Mouse (Mus musculus) forebrain, embryonic 10.5 days (tissue): ENCODE results near the gene Lamb3. TPM values are rescaled to one million over a fixed set of nuclear protein-coding genes. Genes with fewer than 3 reads are reported as not detected.
"Not testable (repeated sequence)": the region's sequence is repeated elsewhere in the genome, so short reads cannot be mapped to it uniquely, and the experiment has no call there.

Experiments used
- DNase-seq: peaks from one replicate; pipeline ENCODE4 v3.0.0-alpha.2; 2017; ENCODE audit warnings: low spot score; ENCODE audit errors: extremely low spot score
- H3K27ac ChIP-seq: fragments of 300-500 bp; sonication (generic); 2 replicates; pipeline ENCODE4 v1.5.1; 2016; ENCODE audit warnings: mild to moderate bottlenecking
- H3K27me3 ChIP-seq: fragments of 300-500 bp; sonication (generic); 2 replicates; pipeline ENCODE4 v1.6.1; 2016; ENCODE audit warnings: mild to moderate bottlenecking; ENCODE audit not compliant: poor library complexity, severe bottlenecking
- H3K36me3 ChIP-seq: fragments of 300-500 bp; sonication (generic); replicated peaks from 2 replicates; pipeline ENCODE4 v1.6.1; 2016; ENCODE audit warnings: mild to moderate bottlenecking, moderate library complexity
- H3K4me1 ChIP-seq: fragments of 300-500 bp; sonication (generic); 2 replicates; pipeline ENCODE4 v1.6.1; 2016
- H3K4me3 ChIP-seq: fragments of 300-500 bp; sonication (generic); 2 replicates; pipeline ENCODE4 v1.5.1; 2016; ENCODE audit warnings: mild to moderate bottlenecking, moderate library complexity
- H3K9me3 ChIP-seq: fragments of 300-500 bp; sonication (generic); 2 replicates; pipeline ENCODE4 v1.6.1; 2016; ENCODE audit warnings: mild to moderate bottlenecking, moderate library complexity
- WGBS: fragments of 180-500 bp; shearing (Covaris S2); methylation state at CpG from one replicate; pipeline ENCODE4 v1.1.7; 2016; 5-methylcytosine and 5-hydroxymethylcytosine counted together
- polyA plus RNA-seq: library from polyadenylated mRNA; unstranded; fragments of >200 nt; fragmentation: Nextera tagmentation; extraction: Ambion mirVana; gene quantifications from 2 replicates; pipeline ENCODE4 v1.2.1, GENCODE M21; 2016

Lamb3 gene
- polyA plus RNA-seq, 1 experiment from 2014 or later: 0.14 TPM

DNA sequence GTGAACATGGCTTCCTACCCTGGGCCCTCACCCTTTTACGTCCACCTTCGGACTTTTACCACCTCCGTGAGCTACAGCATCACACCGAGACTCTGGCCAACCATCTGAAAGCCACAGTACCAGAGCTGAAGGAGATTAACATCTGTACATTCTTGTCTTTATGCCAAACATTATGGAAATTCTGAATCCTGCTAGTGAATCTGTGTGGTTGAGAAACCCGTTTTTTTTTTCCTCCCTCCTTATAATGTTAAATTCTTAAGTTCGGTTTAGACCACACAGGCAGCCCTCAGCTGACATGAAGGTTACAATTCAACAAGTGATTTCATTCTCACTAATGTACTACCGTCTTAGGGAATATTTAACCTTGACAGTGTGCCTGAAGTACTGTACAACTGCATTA is 27.4 kb downstream of the Lamb3 start:
- Histone ChIP-seq H3K4me1 (no peaks in the 10 kb centered on the region), H3K27ac (no peak overlapping the region), H3K9me3 (no peaks in the 10 kb centered on the region), H3K36me3 (no peaks in the 10 kb centered on the region), H3K4me3 (no peak overlapping the region), H3K27me3 (no peaks in the 10 kb centered on the region)
- 91% methylated on average over 7 of the region's 7 CpGs for WGBS
- DNase-seq: no peak

DNA sequence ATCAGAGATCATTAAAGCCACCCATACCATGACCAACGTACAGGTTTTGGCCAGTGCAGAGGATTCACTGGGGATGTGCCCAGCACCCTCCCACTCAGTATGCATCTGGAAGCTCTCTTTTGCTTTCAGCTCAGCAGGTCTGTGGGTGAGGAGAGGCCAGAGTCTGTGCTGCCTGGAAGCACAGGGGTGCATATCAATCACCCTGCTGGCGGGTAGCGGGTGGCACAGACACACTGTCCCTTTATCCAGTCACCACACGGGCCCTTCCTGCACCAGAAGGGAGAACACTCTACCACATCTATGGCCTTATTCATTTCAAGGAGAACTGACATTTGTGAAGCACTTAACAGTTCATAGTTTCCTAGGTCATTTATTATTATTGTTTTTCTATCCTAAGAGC is 30.9 kb downstream of the Lamb3 start:
- 0 out of 2 replicates have a peak, but pooled peaks cover 5% of the 10 kb centered on the region for H3K4me1 ChIP-seq
- H3K9me3 ChIP-seq: no peaks in the 10 kb centered on the region
- H3K27me3 ChIP-seq: no peaks in the 10 kb centered on the region
- no peak overlapping the region for H3K27ac ChIP-seq
- 72% methylated on average over 4 of the region's 4 CpGs for WGBS
- no peak overlapping the region for H3K4me3 ChIP-seq
- no peaks in the 10 kb centered on the region for H3K36me3 ChIP-seq
- DNase-seq: no peak

DNA sequence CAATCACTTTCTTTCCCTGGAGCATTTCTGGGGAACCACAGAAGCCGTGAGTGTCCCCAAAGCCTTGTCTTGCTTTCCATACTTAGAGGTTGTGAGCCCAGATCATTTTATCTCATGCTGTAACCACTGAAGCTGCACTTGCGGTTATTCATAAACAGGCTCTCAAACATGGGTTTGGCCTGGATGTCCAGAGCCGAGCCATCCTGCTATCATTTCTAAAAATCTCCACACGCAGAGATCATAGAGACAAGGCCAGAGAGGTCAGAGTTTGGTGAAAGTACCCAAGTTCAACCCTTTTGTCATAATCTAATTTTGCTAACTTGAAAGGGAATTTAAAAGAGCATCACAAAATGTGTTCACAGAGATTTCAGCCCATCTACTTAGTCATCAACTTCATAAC is 33.9 kb downstream of the Lamb3 start:
- H3K4me1 ChIP-seq: 0 out of 2 replicates have a peak, but pooled peaks cover 5% of the 10 kb centered on the region
- no peak for DNase-seq
- WGBS: 93% methylated on average over 4 of the region's 4 CpGs
- H3K4me3 ChIP-seq: no peak overlapping the region
- H3K27ac ChIP-seq: no peak overlapping the region
- H3K27me3 ChIP-seq: no peaks in the 10 kb centered on the region
- no peaks in the 10 kb centered on the region for H3K9me3 ChIP-seq
- no peaks in the 10 kb centered on the region for H3K36me3 ChIP-seq

DNA sequence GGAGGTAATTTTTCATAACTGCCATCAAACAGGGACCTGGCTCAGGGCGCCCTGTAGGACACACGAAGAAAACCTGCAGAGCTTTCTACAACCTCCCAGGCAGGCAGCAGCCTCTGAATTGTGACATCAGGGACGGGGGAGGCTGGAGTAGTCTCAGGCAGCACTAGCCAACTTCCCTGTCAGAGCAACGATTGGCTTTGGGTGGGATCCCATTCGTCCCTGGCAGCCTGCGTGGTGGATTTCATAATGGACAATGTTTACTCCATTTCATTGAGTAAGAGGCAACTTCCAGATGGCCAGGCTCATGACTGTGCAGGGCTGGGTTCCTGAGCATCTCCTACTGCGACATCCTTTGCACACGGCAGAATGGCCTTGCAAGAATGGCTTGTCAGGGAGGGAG is 34.7 kb downstream of the Lamb3 start:
- H3K36me3 ChIP-seq: no peaks in the 10 kb centered on the region
- H3K4me1 ChIP-seq: 0 out of 2 replicates have a peak, but pooled peaks cover 5% of the 10 kb centered on the region
- no peak overlapping the region for H3K27ac ChIP-seq
- H3K9me3 ChIP-seq: no peaks in the 10 kb centered on the region
- no peak for DNase-seq
- 87% methylated on average over 8 of the region's 8 CpGs for WGBS
- H3K4me3 ChIP-seq: no peak overlapping the region
- no peaks in the 10 kb centered on the region for H3K27me3 ChIP-seq

DNA sequence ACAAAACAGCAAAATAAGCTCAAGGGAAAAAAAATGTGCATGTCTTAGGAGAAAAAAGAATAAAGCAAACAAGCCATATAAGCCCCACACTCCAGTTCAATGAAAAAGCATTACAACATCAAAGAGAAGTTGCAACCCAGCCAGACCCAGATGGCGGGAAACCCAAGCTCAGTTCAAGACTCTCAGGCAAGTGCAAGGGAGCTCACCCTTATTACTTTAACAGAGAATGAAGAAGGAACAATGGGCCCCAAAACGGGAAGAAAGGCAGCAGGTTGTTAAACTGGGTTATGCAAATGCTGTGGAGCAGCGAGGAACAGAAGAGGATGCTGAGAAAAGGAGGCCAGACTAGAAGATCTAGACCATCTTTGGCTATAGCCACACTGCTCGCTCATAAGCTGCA is 35.4 kb downstream of the Lamb3 start:
- 55% methylated on average over 4 of the region's 4 CpGs for WGBS
- no peaks in the 10 kb centered on the region for H3K36me3 ChIP-seq
- H3K9me3 ChIP-seq: no peaks in the 10 kb centered on the region
- no peak for DNase-seq
- no peak overlapping the region for H3K27ac ChIP-seq
- no peak overlapping the region for H3K4me3 ChIP-seq
- 0 out of 2 replicates have a peak, but pooled peaks cover 5% of the 10 kb centered on the region for H3K4me1 ChIP-seq
- H3K27me3 ChIP-seq: no peaks in the 10 kb centered on the region

DNA sequence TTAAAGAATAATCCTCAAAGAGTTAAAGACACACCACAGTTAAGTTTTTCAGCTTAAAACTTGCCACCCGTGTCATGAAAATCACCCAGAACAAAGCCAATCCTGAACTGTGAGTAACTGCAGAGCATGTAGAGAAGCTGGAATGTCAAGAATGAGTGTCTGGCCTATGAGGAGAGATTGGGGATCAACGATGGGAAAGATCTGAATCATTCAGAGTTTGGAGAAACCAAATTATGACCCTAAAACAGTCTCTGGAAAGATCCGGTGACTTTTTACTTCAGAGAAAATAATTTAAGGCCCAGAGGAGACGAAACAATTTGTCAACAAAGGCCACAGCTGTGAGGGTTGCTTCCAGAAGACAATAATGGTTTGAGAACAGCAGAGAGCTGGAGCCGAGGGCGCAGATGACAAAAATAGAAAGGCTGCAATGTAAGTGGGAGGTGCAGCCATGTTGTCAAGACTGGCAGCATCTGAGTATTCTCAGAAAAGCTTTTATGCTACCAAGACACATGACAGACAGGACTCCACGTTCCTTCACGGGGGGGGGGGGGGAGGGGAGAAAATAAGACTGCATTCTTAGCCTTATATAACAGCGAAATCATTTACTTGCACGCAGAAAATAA is 36.2 kb downstream of the Lamb3 start:
- H3K27me3 ChIP-seq: no peaks in the 10 kb centered on the region
- WGBS: 82% methylated on average over 10 of the region's 10 CpGs
- DNase-seq: no peak
- H3K36me3 ChIP-seq: no peaks in the 10 kb centered on the region
- H3K9me3 ChIP-seq: no peaks in the 10 kb centered on the region
- 0 out of 2 replicates have a peak, but pooled peaks cover 5% of the 10 kb centered on the region for H3K4me1 ChIP-seq
- H3K4me3 ChIP-seq: no peak overlapping the region
- no peak overlapping the region for H3K27ac ChIP-seq

DNA sequence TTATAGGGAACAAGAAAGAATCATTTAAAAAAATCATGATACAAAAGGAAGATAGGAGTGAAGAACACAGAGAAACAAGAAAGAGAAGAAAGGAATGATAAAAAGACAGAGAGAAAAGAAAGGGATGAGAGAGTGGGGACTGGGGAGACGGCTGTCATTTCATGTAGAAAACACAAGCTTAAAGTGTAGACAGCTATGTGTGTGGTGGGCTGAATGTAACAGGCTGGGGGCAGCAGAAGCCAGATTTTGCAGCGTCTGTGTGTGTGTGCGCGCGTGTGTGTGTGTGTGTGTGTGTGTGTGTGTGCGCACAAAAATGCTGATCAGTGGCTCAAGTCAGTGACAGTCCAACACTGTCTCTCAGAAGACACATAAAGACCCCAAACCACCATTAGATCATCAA is 36.7 kb downstream of the Lamb3 start:
- 0 out of 2 replicates have a peak, but pooled peaks cover 5% of the 10 kb centered on the region for H3K4me1 ChIP-seq
- no peak overlapping the region for H3K4me3 ChIP-seq
- no peaks in the 10 kb centered on the region for H3K27me3 ChIP-seq
- H3K9me3 ChIP-seq: no peaks in the 10 kb centered on the region
- DNase-seq: no peak
- no peak overlapping the region for H3K27ac ChIP-seq
- H3K36me3 ChIP-seq: no peaks in the 10 kb centered on the region
- 89% methylated on average over 6 of the region's 6 CpGs for WGBS

DNA sequence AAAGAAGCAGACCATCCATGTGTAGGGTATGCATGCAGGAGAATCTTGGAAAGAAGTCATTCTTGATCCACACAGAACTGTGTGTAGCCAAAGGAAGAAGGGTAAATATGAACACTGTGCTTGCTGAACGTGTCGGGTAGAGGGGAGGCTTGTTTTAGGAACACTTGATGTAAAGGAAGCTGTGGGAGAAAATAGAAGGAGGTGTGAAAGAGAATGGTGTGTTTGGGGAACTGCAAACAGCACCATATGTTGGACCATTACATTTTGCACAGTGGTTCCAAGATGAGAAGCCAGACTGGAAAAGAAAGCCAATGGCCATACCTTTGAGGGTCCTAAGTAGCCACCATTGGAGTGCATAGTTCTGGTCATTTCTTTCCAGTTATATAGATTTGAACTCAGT is 42.5 kb downstream of the Lamb3 start:
- WGBS: 85% methylated on average over 2 of the region's 2 CpGs
- DNase-seq: no peak
- no peaks in the 10 kb centered on the region for H3K9me3 ChIP-seq
- no peaks in the 10 kb centered on the region for H3K36me3 ChIP-seq
- H3K4me1 ChIP-seq: no peaks in the 10 kb centered on the region
- H3K4me3 ChIP-seq: no peak overlapping the region
- H3K27me3 ChIP-seq: no peaks in the 10 kb centered on the region
- H3K27ac ChIP-seq: no peak overlapping the region

DNA sequence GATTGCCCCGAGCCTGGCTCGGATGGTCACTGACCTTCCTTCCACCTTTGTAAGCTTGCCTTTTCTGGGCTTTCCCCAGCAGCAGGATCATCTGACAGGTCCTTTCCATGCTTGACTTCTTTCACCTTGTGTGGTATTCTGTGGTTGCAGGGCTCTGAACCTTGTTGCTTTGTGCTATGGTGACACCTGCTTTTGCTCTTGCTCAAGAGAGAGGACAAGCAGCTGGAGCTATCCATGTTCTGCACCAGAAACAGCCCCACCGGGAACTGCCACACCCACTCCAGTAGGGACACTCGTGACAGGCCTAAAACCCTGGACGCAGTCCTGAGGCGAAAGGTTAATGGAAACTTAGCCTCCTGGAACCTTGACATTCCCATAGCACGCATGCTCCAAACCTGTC is 43.9 kb downstream of the Lamb3 start:
- Histone ChIP-seq H3K36me3 (no peaks in the 10 kb centered on the region), H3K27ac (no peak overlapping the region), H3K4me3 (no peak overlapping the region), H3K4me1 (no peaks in the 10 kb centered on the region), H3K9me3 (no peaks in the 10 kb centered on the region), H3K27me3 (no peaks in the 10 kb centered on the region)
- WGBS: 84% methylated on average over 7 of the region's 7 CpGs
- no peak for DNase-seq

DNA sequence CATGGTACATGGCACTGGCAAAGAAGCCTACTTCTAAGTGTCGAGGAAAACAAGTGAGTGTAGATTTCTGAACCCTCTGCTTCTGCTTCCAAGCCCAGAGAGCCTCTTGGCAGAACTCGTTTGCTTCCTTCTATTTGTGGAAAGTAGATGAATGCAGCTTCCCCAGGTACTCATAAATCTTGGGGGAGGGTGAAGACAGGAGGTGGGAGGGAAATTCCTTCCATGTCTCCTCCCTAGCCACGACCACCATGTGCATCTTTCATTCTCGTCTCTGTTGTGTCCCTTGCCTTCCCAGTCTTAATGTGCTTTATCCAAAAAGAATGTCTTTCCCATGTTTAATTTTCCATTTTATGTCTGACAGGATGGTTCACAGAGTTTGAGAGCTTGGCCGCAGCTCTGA is 45.1 kb downstream of the Lamb3 start:
- Histone ChIP-seq H3K4me1 (no peaks in the 10 kb centered on the region), H3K27me3 (no peaks in the 10 kb centered on the region), H3K4me3 (no peak overlapping the region), H3K36me3 (no peaks in the 10 kb centered on the region), H3K9me3 (no peaks in the 10 kb centered on the region), H3K27ac (no peak overlapping the region)
- WGBS: 74% methylated on average over 5 of the region's 5 CpGs
- no peak for DNase-seq

DNA sequence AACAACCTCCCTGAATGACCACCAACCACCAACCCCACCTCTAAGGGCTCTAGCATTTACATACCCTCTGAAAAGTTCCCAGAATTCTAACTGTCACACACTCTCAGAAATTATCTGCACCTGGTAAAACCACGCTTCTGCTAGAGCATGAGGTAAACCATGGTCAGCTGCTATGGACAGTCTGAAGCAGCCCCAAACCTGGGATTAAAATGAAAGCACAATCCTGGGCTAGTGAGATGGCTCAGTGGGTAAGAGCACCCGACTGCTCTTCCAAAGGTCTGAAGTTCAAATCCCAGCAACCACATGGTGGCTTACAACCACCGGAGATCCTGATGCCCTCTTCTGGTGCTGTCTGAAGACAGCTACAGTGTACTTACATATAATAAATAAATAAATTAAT is 46.4 kb downstream of the Lamb3 start:
- not testable (repeated sequence) for H3K9me3 ChIP-seq, H3K27ac ChIP-seq, H3K4me3 ChIP-seq, H3K36me3 ChIP-seq, H3K27me3 ChIP-seq, H3K4me1 ChIP-seq, DNase-seq
- WGBS: 78% methylated on average over 3 of the region's 3 CpGs

DNA sequence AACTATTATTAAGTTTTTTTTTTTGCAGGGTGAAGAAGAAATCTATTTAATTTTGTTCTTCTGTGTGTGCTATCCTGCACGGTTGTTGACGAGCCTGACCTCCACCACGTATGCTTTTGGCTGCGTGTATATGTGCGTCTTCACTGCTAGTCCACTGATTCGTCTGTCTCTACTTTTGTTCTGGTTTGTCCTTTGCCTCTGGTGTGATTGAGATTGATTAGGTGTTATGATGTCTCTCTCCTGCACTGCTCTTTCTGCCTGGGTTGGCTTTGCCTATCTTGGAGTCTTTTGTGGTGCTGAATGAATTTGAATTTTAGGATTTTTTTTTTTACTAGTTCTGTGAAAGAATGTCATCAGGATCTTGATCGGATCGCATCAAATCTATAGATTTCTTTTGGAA is 47.5 kb downstream of the Lamb3 start:
- no peak overlapping the region for H3K27ac ChIP-seq
- H3K4me3 ChIP-seq: no peak overlapping the region
- H3K36me3 ChIP-seq: no peaks in the 10 kb centered on the region
- DNase-seq: no peak
- H3K9me3 ChIP-seq: no peaks in the 10 kb centered on the region
- no peaks in the 10 kb centered on the region for H3K4me1 ChIP-seq
- 73% methylated on average over 8 of the region's 8 CpGs for WGBS
- H3K27me3 ChIP-seq: no peaks in the 10 kb centered on the region

DNA sequence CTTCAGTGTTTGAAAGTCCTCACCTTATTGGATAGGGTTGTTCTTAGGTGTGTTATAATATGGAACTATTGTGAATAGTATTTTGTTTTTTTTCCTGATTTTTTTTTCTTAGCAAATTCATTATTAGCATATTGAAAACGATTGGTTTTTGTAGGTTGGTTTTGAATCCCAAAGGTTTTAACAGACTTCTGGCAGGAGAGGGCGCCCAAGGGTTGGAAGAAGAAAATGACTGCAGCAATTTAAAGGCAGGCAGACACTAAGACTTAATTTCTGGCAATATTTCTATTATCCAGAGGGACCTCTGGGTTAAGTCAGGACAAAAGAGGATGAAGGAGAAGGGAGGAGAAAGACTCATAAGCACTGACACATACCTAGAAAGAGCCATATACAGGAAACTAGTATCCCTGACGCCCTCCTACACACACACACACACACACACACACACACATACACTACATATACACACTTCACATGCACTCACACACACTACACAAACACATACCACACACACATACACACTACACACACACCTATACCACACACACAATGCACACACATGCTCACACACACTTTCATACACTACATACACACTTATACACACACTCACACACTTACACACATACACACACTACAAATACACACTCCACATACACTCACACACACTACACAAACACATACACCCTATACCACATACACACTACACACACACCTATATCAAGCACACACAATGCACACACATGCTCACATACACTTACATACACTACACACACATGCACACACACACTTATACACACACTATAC is 48.2 kb downstream of the Lamb3 start:
- H3K4me1 ChIP-seq: no peaks in the 10 kb centered on the region
- H3K4me3 ChIP-seq: no peak overlapping the region
- H3K27ac ChIP-seq: no peak overlapping the region
- H3K36me3 ChIP-seq: no peaks in the 10 kb centered on the region
- 33% methylated on average over 3 of the region's 3 CpGs for WGBS
- DNase-seq: no peak
- H3K27me3 ChIP-seq: no peaks in the 10 kb centered on the region
- no peaks in the 10 kb centered on the region for H3K9me3 ChIP-seq
